Mouse (Mus musculus): ENCODE measurements at regions not wholly inside any gene's neighbourhood (a gene's known extent, or its start where the extent isn't known, plus 50 kb on each side); places are given as distances from the start of the nearest gene placed in this dataset.
A peak's percentile ranks its signal among the peaks of the same experiment; 100 is the strongest.

GRCm38 (mm10) chr14:76633170-76633569, 76.5 kb upstream of the Serp2 start:
- no peaks in the 10 kb centered on the region for H3K36me3 ChIP-seq
- no peak overlapping the region for H3K4me2 ChIP-seq
- ATAC-seq (ENCODE audit: low FRiP score), result no peak
- no peak overlapping the region for H3K9ac ChIP-seq
- H3K27ac ChIP-seq, result no peak overlapping the region
- 71% methylated on average over 6 of the region's 6 CpGs for WGBS
- no peaks in the 10 kb centered on the region for H3K9me3 ChIP-seq
- no peak overlapping the region for H3K4me3 ChIP-seq
- peaks cover 17% of the 10 kb centered on the region for H3K4me1 ChIP-seq (replicated peaks)
- no peaks in the 10 kb centered on the region for H3K27me3 ChIP-seq

GRCm38 (mm10) chr14:76632763-76633162, 76.1 kb upstream of the Serp2 start:
- WGBS, result 79% methylated on average over 6 of the region's 6 CpGs
- H3K9me3 ChIP-seq, result no peaks in the 10 kb centered on the region
- H3K36me3 ChIP-seq, result no peaks in the 10 kb centered on the region
- H3K27me3 ChIP-seq, result no peaks in the 10 kb centered on the region
- H3K4me3 ChIP-seq, result no peak overlapping the region
- H3K4me2 ChIP-seq, result no peak overlapping the region
- peaks cover 18% of the 10 kb centered on the region for H3K4me1 ChIP-seq (replicated peaks)
- no peak overlapping the region for H3K27ac ChIP-seq
- ATAC-seq (ENCODE audit: low FRiP score), result no peak
- H3K9ac ChIP-seq, result no peak overlapping the region

GRCm38 (mm10) chr14:76631740-76632139, 75.1 kb upstream of the Serp2 start:
- ATAC-seq (ENCODE audit: low FRiP score), result no peak
- peaks cover 18% of the 10 kb centered on the region for H3K4me1 ChIP-seq (replicated peaks)
- H3K4me3 ChIP-seq, result no peak overlapping the region
- no peak overlapping the region for H3K4me2 ChIP-seq
- WGBS, result 80% methylated on average over 6 of the region's 6 CpGs
- H3K9ac ChIP-seq, result no peak overlapping the region
- no peaks in the 10 kb centered on the region for H3K36me3 ChIP-seq
- H3K27ac ChIP-seq, result no peak overlapping the region
- H3K27me3 ChIP-seq, result no peaks in the 10 kb centered on the region
- no peaks in the 10 kb centered on the region for H3K9me3 ChIP-seq

- no peak overlapping the region for H3K9ac ChIP-seq
- no peak overlapping the region for H3K4me2 ChIP-seq
- no peaks in the 10 kb centered on the region for H3K9me3 ChIP-seq
- H3K4me3 ChIP-seq, result no peak overlapping the region
- H3K27me3 ChIP-seq, result no peaks in the 10 kb centered on the region
- peaks cover 21% of the 10 kb centered on the region for H3K4me1 ChIP-seq (replicated peaks)
- WGBS, result 87% methylated on average over 4 of the region's 4 CpGs
- no peaks in the 10 kb centered on the region for H3K36me3 ChIP-seq
- H3K27ac ChIP-seq, result no peak overlapping the region
- ATAC-seq (ENCODE audit: low FRiP score), result no peak
These were observed 74.5 kb upstream of the Serp2 start for GRCm38 (mm10) chr14:76631181-76631580.

GRCm38 (mm10) chr14:76629913-76630478, 73.3 kb upstream of the Serp2 start:
- no peak for ATAC-seq (ENCODE audit: low FRiP score)
- H3K9ac ChIP-seq, result no peak overlapping the region
- H3K4me1 ChIP-seq (replicated peaks), result peaks cover 33% of the 10 kb centered on the region
- H3K4me3 ChIP-seq, result no peak overlapping the region
- H3K27ac ChIP-seq, result no peak overlapping the region
- H3K27me3 ChIP-seq, result no peaks in the 10 kb centered on the region
- no peaks in the 10 kb centered on the region for H3K9me3 ChIP-seq
- 86% methylated on average over 11 of the region's 11 CpGs for WGBS
- no peaks in the 10 kb centered on the region for H3K36me3 ChIP-seq
- H3K4me2 ChIP-seq, result no peak overlapping the region

- ATAC-seq (ENCODE audit: low FRiP score), result no peak
These were observed 71.6 kb upstream of the Serp2 start for GRCm38 (mm10) chr14:76628182-76628892.

GRCm38 (mm10) chr14:76625589-76626368, 69.1 kb upstream of the Serp2 start:
- Histone ChIP-seq H3K9ac (no peak overlapping the region), H3K4me3 (no peak overlapping the region), H3K27ac (peak overlapping the region; percentile 53), H3K9me3 (no peaks in the 10 kb centered on the region), H3K4me1 (replicated peaks) (peaks cover 48% of the 10 kb centered on the region), H3K27me3 (no peaks in the 10 kb centered on the region), H3K4me2 (no peak overlapping the region), H3K36me3 (no peaks in the 10 kb centered on the region)
- 56% methylated on average over 10 of the region's 10 CpGs for WGBS
- peak; percentile 46 for ATAC-seq (ENCODE audit: low FRiP score)

More at GRCm38 (mm10) chr14:76628182-76628892, 71.6 kb upstream of the Serp2 start:
- Histone ChIP-seq H3K4me1 (replicated peaks) (peaks cover 44% of the 10 kb centered on the region), H3K27me3 (no peaks in the 10 kb centered on the region), H3K4me3 (no peak overlapping the region), H3K9ac (no peak overlapping the region), H3K9me3 (no peaks in the 10 kb centered on the region), H3K36me3 (no peaks in the 10 kb centered on the region), H3K27ac (peak overlapping the region; percentile 25; the same call in 1 of the 2 replicates), H3K4me2 (no peak overlapping the region)
- WGBS, result 73% methylated on average over 10 of the region's 10 CpGs

GRCm38 (mm10) chr14:76624626-76625378, 68.1 kb upstream of the Serp2 start:
- Histone ChIP-seq H3K9ac (no peak overlapping the region), H3K4me2 (no peak overlapping the region), H3K4me1 (replicated peaks) (peaks cover 48% of the 10 kb centered on the region), H3K9me3 (no peaks in the 10 kb centered on the region), H3K36me3 (no peaks in the 10 kb centered on the region), H3K27me3 (no peaks in the 10 kb centered on the region), H3K27ac (no peak overlapping the region), H3K4me3 (no peak overlapping the region)
- ATAC-seq (ENCODE audit: low FRiP score), result no peak
- 55% methylated on average over 7 of the region's 7 CpGs for WGBS

- no peak for ATAC-seq (ENCODE audit: low FRiP score)
These were observed 66.8 kb upstream of the Serp2 start for GRCm38 (mm10) chr14:76623371-76623988.

GRCm38 (mm10) chr14:76622634-76623291, 66.1 kb upstream of the Serp2 start:
- 4% methylated on average over 11 of the region's 11 CpGs for WGBS
- Histone ChIP-seq H3K4me2 (peak overlapping the region; percentile 27), H3K36me3 (no peaks in the 10 kb centered on the region), H3K9ac (peak overlapping the region; percentile 40; the same call in 1 of the 2 replicates), H3K27ac (peak overlapping the region; percentile 62), H3K4me3 (no peak overlapping the region), H3K4me1 (replicated peaks) (peaks cover 51% of the 10 kb centered on the region), H3K9me3 (no peaks in the 10 kb centered on the region), H3K27me3 (no peaks in the 10 kb centered on the region)
- ATAC-seq (ENCODE audit: low FRiP score), result peak; percentile 31; the same call in 1 of the 2 replicates

More at GRCm38 (mm10) chr14:76623371-76623988, 66.8 kb upstream of the Serp2 start:
- Histone ChIP-seq H3K36me3 (no peaks in the 10 kb centered on the region), H3K4me3 (no peak overlapping the region), H3K9ac (no peak overlapping the region), H3K9me3 (no peaks in the 10 kb centered on the region), H3K4me2 (peak overlapping the region; percentile 27; the same call in 1 of the 2 replicates), H3K27me3 (no peaks in the 10 kb centered on the region), H3K4me1 (replicated peaks) (peaks cover 54% of the 10 kb centered on the region), H3K27ac (peak overlapping the region; percentile 62)
- whole genome bisulfite sequencing, result 33% methylated on average over 10 of the region's 10 CpGs

- peaks cover 40% of the 10 kb centered on the region for H3K4me1 ChIP-seq (replicated peaks)
- no peaks in the 10 kb centered on the region for H3K27me3 ChIP-seq
- no peak overlapping the region for H3K4me3 ChIP-seq
- H3K4me2 ChIP-seq, result no peak overlapping the region
- WGBS, result 77% methylated on average over 7 of the region's 7 CpGs
- no peaks in the 10 kb centered on the region for H3K9me3 ChIP-seq
- H3K27ac ChIP-seq, result no peak overlapping the region
- no peaks in the 10 kb centered on the region for H3K36me3 ChIP-seq
- H3K9ac ChIP-seq, result no peak overlapping the region
- no peak for ATAC-seq (ENCODE audit: low FRiP score)
These were observed 62.3 kb upstream of the Serp2 start for GRCm38 (mm10) chr14:76619038-76619409.

Measured in hindbrain, embryonic 13.5 days (tissue).